Mouse (Mus musculus) kidney, postnatal 0 days (tissue): ENCODE measurements around the gene Gm13090. TPM values are rescaled to one million over a fixed set of nuclear protein-coding genes. Genes with fewer than 3 reads are reported as not detected.

Experiments used
- ATAC-seq: fragments of 200-750 bp; cut with Nextera tagmentation; replicated peaks from 2 replicates; pipeline ENCODE4 v1.8.0; 2017; ENCODE audit warnings: low read depth, moderate number of reproducible peaks, moderate TSS enrichment, moderate library complexity; ENCODE audit not compliant: low FRiP score
- DNase-seq: peaks from one replicate; pipeline ENCODE4 v3.0.0-alpha.2; 2016; ENCODE audit warnings: low spot score
- H3K27ac ChIP-seq: fragments of 300-500 bp; sonication (generic); 2 replicates; pipeline ENCODE4 v1.5.1; 2014; ENCODE audit warnings: mild to moderate bottlenecking
- H3K27me3 ChIP-seq: fragments of 300-500 bp; sonication (generic); 2 replicates; pipeline ENCODE4 v1.6.1; 2014; ENCODE audit warnings: low read length, mixed read lengths; ENCODE audit not compliant: insufficient read depth
- H3K36me3 ChIP-seq: fragments of 300-500 bp; sonication (generic); 2 replicates; pipeline ENCODE4 v1.6.1; 2014; ENCODE audit warnings: low read length, mixed read lengths; ENCODE audit not compliant: insufficient read depth
- H3K4me1 ChIP-seq: fragments of 300-500 bp; sonication (generic); replicated peaks from 2 replicates; pipeline ENCODE4 v1.6.1; 2014; ENCODE audit warnings: antibody characterized with exemption, low read length, mixed read lengths; ENCODE audit not compliant: insufficient read depth
- H3K4me2 ChIP-seq: fragments of 300-500 bp; sonication (generic); 2 replicates; pipeline ENCODE4 v1.6.1; 2014; ENCODE audit warnings: mild to moderate bottlenecking, low read length, moderate library complexity, mixed read lengths
- H3K4me3 ChIP-seq: fragments of 300-500 bp; sonication (generic); replicated peaks from 2 replicates; pipeline ENCODE4 v1.5.1; 2014; ENCODE audit warnings: low read depth, low read length
- H3K9ac ChIP-seq: fragments of 300-500 bp; sonication (generic); 2 replicates; pipeline ENCODE4 v1.6.1; 2014; ENCODE audit warnings: low read depth, low read length
- H3K9me3 ChIP-seq: fragments of 300-500 bp; sonication (generic); replicated peaks from 2 replicates; pipeline ENCODE4 v1.6.1; 2016; ENCODE audit warnings: low read length, inconsistent platforms, mixed read lengths
- CTCF ChIP-seq: IDR thresholded peaks from 2 replicates; pipeline ENCODE4 v1.5.1; 2016; ENCODE audit warnings: antibody characterized with exemption, low read depth, mild to moderate bottlenecking, moderate library complexity
- WGBS: fragments of 180-500 bp; shearing (Covaris S2); extraction: QIAGEN DNeasy Blood & Tissue Kit; methylation state at CpG from one replicate; pipeline ENCODE4 v1.1.7; 2014; 5-methylcytosine and 5-hydroxymethylcytosine counted together
- polyA plus RNA-seq: library from polyadenylated mRNA; unstranded; fragments of >200 nt; fragmentation: Nextera tagmentation; extraction: Ambion mirVana; gene quantifications from 2 replicates; pipeline ENCODE4 v1.2.1, GENCODE M21; 2015

The Gm13090 gene
- polyA plus RNA-seq, 1 experiment from 2014 or later: 0.32 TPM

DNA sequence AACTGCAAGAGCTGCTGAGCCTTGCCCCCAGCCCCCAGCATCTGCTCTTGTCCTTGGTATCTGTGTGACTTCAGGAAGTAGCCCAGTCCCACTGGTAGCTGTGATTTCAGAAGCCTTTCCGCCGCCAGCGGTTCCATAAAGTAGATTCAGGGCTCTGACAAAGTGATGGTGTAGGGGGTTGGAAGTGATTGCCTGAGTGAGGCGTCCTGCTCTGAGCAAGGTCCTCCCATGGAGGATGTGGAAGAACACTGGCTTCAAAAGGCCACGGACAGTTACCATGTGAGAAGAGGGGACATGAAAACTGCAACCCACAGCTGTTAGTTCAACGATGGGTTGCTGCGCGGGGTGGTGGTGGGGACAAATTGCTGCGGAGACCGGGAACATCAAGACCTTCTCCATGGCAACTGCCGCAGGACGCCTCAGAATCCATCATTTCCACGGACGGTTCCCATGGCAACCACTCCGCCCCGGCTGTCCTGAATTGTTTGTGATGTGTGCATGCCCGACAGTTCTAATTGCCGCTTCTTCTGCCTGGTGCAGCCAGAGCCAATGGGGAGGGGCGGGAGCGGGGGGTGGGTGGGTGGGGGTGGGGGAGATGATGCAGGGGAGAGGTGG is 51.1 kb downstream of the Gm13090 start:
- no peak for TF ChIP-seq CTCF
- H3K4me3 ChIP-seq: no peak overlapping the region
- ATAC-seq: no peak
- DNase-seq: no peak
- no peak overlapping the region for H3K9ac ChIP-seq
- WGBS: 4% methylated on average over 20 of the region's 20 CpGs
- no peaks in the 10 kb centered on the region for H3K36me3 ChIP-seq
- H3K4me2 ChIP-seq: no peak overlapping the region
- no peaks in the 10 kb centered on the region for H3K9me3 ChIP-seq
- no peaks in the 10 kb centered on the region; the same call in 1 of the 2 replicates for H3K4me1 ChIP-seq
- peaks cover 10% of the 10 kb centered on the region for H3K27me3 ChIP-seq
- no peak overlapping the region for H3K27ac ChIP-seq

Other genes with a start within 250 kb of the Gm13090 start
- 34.1 and 35.5 TPM in 2 replicates for gene Errfi1, start 235.7 kb upstream of the Gm13090 start, polyA plus RNA-seq
- gene Park7, start 175.1 kb upstream of the Gm13090 start, polyA plus RNA-seq: 419 and 424 TPM in 2 replicates
- 0.13 TPM in 2 replicates for gene Tnfrsf9, start 175.0 kb upstream of the Gm13090 start, polyA plus RNA-seq
- gene Uts2, start 92.5 kb upstream of the Gm13090 start, polyA plus RNA-seq: not detected in 2 replicates
- 6.0 and 6.7 TPM in 2 replicates for gene Per3, start 44.9 kb upstream of the Gm13090 start, polyA plus RNA-seq
- 92.2 and 99.7 TPM in 2 replicates for gene Vamp3, start 31.6 kb upstream of the Gm13090 start, polyA plus RNA-seq